Mouse (Mus musculus): Measurements from ENCODE around the gene Kcne2.
A peak's percentile ranks its signal among the peaks of the same experiment; 100 is the strongest.

Gene Kcne2

GRCm38 (mm10) chr16:92309126-92309525 is 16.9 kb downstream of the Kcne2 start:
- no peak for DNase-seq (ENCODE audit: low read depth, low spot score)

GRCm38 (mm10) chr16:92313953-92314741 is 22.0 kb downstream of the Kcne2 start:
- peak; percentile 81 for DNase-seq (ENCODE audit: low read depth, low spot score)

GRCm38 (mm10) chr16:92316049-92316738 is 24.0 kb downstream of the Kcne2 start:
- DNase-seq (ENCODE audit: low read depth, low spot score): no peak

- DNase-seq (ENCODE audit: low read depth, low spot score): peak; percentile 91
These were observed 27.3 kb downstream of the Kcne2 start for GRCm38 (mm10) chr16:92319353-92320109.

- DNase-seq (ENCODE audit: low read depth, low spot score): no peak
These were observed 28.2 kb downstream of the Kcne2 start for GRCm38 (mm10) chr16:92320361-92320760.

GRCm38 (mm10) chr16:92321341-92321740 is 29.2 kb downstream of the Kcne2 start, which contains the start of gene Fam243:
Fam243 (minus strand) TSS chr16:92321441.
- DNase-seq (ENCODE audit: low read depth, low spot score): no peak

GRCm38 (mm10) chr16:92324309-92325061 is 32.3 kb downstream of the Kcne2 start:
- no peak for DNase-seq (ENCODE audit: low read depth, low spot score)

GRCm38 (mm10) chr16:92325062-92325406 is 32.8 kb downstream of the Kcne2 start:
- no peak for DNase-seq (ENCODE audit: low read depth, low spot score)

GRCm38 (mm10) chr16:92327911-92328310 is 35.7 kb downstream of the Kcne2 start:
- no peak for DNase-seq (ENCODE audit: low read depth, low spot score)

GRCm38 (mm10) chr16:92330966-92331365 is 38.8 kb downstream of the Kcne2 start:
- DNase-seq (ENCODE audit: low read depth, low spot score): no peak

GRCm38 (mm10) chr16:92334600-92334999 is 42.4 kb downstream of the Kcne2 start:
- no peak for DNase-seq (ENCODE audit: low read depth, low spot score)

GRCm38 (mm10) chr16:92336280-92336679 is 44.1 kb downstream of the Kcne2 start:
- peak; percentile 91 for DNase-seq (ENCODE audit: low read depth, low spot score)

- peak; percentile 84 for DNase-seq (ENCODE audit: low read depth, low spot score)
These were observed 48.7 kb downstream of the Kcne2 start for GRCm38 (mm10) chr16:92340612-92341511.

GRCm38 (mm10) chr16:92345177-92345576 is 53.0 kb downstream of the Kcne2 start:
- DNase-seq (ENCODE audit: low read depth, low spot score): no peak

- no peak for DNase-seq (ENCODE audit: low read depth, low spot score)
These were observed 54.2 kb downstream of the Kcne2 start for GRCm38 (mm10) chr16:92346297-92346916.

Data from ZHBTc4 (cell line).